Mouse (Mus musculus): ENCODE data around the gene Gm16381. TPM values are rescaled to one million over a fixed set of nuclear protein-coding genes. Genes with fewer than 3 reads are reported as not detected.
"Not testable (repeated sequence)": the region's sequence is repeated elsewhere in the genome, so short reads cannot be mapped to it uniquely, and the experiment has no call there.

Gm16381 gene
- not detected in 2 replicates for polyA plus RNA-seq (2016; fragmentation: Nextera tagmentation; extraction: Ambion mirVana)

DNA sequence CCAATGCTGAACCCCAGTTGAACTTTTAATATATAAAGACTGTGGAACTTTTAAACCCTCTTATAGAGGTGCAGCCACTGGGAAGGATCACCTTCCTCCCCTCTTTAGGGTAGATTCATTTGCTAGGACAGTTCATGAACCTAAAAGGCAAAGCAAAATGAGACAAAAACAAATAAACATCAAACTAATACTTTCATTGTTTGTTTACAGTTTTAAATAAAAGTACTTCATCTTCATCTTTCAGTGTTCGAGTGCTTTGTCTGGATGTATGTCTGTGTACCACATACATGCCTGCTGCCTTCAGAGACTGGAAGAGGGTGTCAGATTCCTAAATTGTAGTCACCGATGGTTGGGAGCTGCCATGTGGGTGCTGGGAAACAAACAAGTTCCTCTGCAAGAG is at the start of gene Gm16381:
TSS of gene Gm16381 (minus strand) at position 101 of the 400 bp plus-strand sequence.
- H3K4me1 ChIP-seq; H3K9me3 ChIP-seq; ATAC-seq (ENCODE audit: insufficient number of reproducible peaks, insufficient read depth, low FRiP score, low TSS enrichment); H3K27me3 ChIP-seq; H3K4me3 ChIP-seq; H3K4me2 ChIP-seq (replicated peaks); H3K27ac ChIP-seq; H3K36me3 ChIP-seq; H3K9ac ChIP-seq: not testable (repeated sequence)
- 85% methylated on average over 2 of the region's 2 CpGs for WGBS

DNA sequence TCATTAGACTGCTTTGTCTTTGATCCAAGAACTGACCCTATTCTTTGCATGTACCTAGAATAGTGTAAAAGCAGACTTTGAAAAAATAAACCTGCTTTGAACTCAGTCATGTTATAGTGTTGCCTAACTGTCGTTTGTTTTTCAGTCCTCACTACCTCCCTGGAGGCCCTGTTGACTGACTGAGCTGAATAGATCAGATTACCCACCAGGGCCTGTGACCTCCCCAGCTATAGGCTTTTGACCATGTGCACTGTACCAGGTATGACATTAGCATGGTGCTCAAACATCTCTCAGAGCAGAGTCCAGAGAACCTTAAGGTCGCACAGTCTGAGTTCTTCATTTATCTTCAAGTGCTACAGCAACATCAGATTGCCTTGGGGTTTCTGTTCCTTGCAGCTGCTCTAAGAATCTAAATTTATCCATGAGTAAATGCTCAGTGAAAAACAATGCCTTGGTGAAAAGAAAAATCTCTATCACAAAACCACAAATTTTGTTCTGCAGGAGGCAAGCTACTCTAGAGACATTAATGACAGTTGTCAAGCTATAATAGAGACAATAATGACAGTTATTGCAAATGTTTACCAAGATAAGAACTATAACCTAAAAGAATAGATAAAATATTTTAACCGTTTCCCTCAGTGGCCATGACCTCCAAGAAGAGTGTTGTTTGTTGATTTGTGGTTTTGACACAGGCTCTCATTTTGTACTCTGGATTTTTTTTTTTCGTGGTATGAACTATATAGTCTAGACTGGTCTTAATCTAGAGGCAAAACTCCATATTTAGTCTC is 8.7 kb upstream of the Gm16381 start:
- ATAC-seq (ENCODE audit: insufficient number of reproducible peaks, insufficient read depth, low FRiP score, low TSS enrichment); H3K9ac ChIP-seq; H3K4me2 ChIP-seq (replicated peaks); H3K27me3 ChIP-seq; H3K4me3 ChIP-seq; H3K4me1 ChIP-seq; H3K36me3 ChIP-seq; H3K27ac ChIP-seq; H3K9me3 ChIP-seq: not testable (repeated sequence)
- 66% methylated on average over 2 of the region's 4 CpGs for WGBS

DNA sequence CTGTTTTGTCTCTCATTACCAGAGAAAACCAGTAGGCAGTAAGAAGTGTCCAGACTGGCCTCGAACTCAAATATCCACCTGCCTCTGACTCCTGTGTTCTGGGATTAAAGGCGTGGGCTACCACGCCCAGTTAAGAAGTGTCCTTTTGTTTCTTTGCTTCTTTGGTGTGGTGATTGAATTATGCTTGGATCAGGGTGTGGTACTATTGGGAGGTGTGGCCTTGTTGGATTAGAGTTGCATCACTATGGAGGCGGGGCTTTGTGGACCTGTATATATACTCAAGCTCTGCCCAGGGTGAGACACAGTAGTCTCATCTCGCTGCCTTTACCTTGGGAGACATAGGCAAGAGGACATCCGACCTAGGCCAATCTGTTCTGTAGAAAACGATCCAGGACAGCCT is 25.9 kb downstream of the Gm16381 start, which contains the start of gene Gm4027:
TSS of gene Gm4027 (plus strand) at position 301 of the 400 bp plus-strand sequence.
- not testable (repeated sequence) for H3K4me3 ChIP-seq; ATAC-seq (ENCODE audit: insufficient number of reproducible peaks, insufficient read depth, low FRiP score, low TSS enrichment); H3K36me3 ChIP-seq; H3K4me1 ChIP-seq; H3K27ac ChIP-seq; H3K27me3 ChIP-seq; H3K4me2 ChIP-seq (replicated peaks); H3K9me3 ChIP-seq; H3K9ac ChIP-seq
- 84% methylated on average over 6 of the region's 7 CpGs for WGBS

DNA sequence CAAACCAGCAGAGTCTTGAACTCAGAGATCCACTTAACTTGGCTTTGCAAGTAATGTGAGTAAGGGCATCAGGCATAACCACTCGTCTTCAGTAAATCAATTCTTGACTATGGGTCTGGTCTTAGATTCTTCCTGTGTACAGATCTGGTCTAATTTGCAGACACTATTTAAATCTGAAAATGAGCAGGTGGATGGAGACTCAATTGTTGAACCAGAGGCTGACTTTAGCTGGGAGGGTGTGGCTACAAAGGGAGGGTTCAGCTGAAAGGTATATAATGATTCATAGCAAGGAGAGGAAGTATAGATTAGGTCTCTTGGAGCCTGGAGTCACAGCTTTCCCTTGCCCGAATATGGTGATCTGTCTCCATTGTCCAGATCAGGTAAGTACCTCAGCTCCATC is 42.0 kb downstream of the Gm16381 start, which contains the start of gene Oog1:
TSS of gene Oog1 (plus strand) at position 301 of the 400 bp plus-strand sequence.
- not testable (repeated sequence) for H3K27me3 ChIP-seq; H3K4me2 ChIP-seq (replicated peaks); H3K4me3 ChIP-seq; H3K9ac ChIP-seq; H3K4me1 ChIP-seq; ATAC-seq (ENCODE audit: insufficient number of reproducible peaks, insufficient read depth, low FRiP score, low TSS enrichment); H3K36me3 ChIP-seq; H3K27ac ChIP-seq; H3K9me3 ChIP-seq
- WGBS, result 62% methylated on average over 1 of the region's 2 CpGs

DNA sequence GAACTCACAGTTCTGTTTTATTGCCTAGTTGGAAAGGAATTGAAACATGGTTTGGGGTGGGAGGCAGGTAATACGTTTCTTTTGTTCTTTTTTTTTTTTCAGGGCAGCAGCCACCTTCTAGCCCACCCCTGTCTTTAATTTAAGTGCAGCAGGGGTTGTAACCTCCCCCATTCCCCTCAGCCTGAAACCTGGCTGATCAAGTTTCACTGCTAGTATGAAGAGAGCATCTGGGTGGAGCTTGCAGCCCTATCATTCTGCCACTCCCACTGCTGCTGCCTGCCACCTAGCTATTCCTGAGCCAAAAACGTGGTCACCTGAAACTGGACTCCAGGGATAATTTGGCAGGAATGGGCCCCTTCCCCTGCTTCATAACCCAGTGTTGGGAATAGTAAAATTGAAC is 43.0 kb downstream of the Gm16381 start:
- H3K4me2 ChIP-seq (replicated peaks); H3K4me1 ChIP-seq; H3K9ac ChIP-seq; ATAC-seq (ENCODE audit: insufficient number of reproducible peaks, insufficient read depth, low FRiP score, low TSS enrichment); H3K36me3 ChIP-seq; H3K27ac ChIP-seq; H3K27me3 ChIP-seq; H3K4me3 ChIP-seq; H3K9me3 ChIP-seq: not testable (repeated sequence)
- 4% methylated on average over 2 of the region's 2 CpGs for WGBS

Other genes starting within 250 kb of the Gm16381 start
- 278 and 300 TPM in 2 replicates for gene Slirp, start 200.7 kb downstream of the Gm16381 start, polyA plus RNA-seq (2016; fragmentation: Nextera tagmentation; extraction: Ambion mirVana)
- 73.2 and 76.0 TPM in 2 replicates for gene Alkbh1, start 200.6 kb downstream of the Gm16381 start, polyA plus RNA-seq (2016; fragmentation: Nextera tagmentation; extraction: Ambion mirVana)
- 142 and 147 TPM in 2 replicates for gene Snw1, start 172.3 kb downstream of the Gm16381 start, polyA plus RNA-seq (2016; fragmentation: Nextera tagmentation; extraction: Ambion mirVana)
- gene Gm5788, start 149.9 kb downstream of the Gm16381 start, polyA plus RNA-seq (2016; fragmentation: Nextera tagmentation; extraction: Ambion mirVana), result not detected in 2 replicates
- gene Gm8300, start 130.3 kb downstream of the Gm16381 start, polyA plus RNA-seq (2016; fragmentation: Nextera tagmentation; extraction: Ambion mirVana), result not detected in 2 replicates
- not detected in 2 replicates for gene Oog1, start 41.9 kb downstream of the Gm16381 start, polyA plus RNA-seq (2016; fragmentation: Nextera tagmentation; extraction: Ambion mirVana)
- gene Gm4027, start 25.8 kb downstream of the Gm16381 start, polyA plus RNA-seq (2016; fragmentation: Nextera tagmentation; extraction: Ambion mirVana), result not detected in 2 replicates
- not detected in 2 replicates for gene Gm21319, start 131.1 kb upstream of the Gm16381 start, polyA plus RNA-seq (2016; fragmentation: Nextera tagmentation; extraction: Ambion mirVana)
- gene Gm21936, start 150.9 kb upstream of the Gm16381 start, polyA plus RNA-seq (2016; fragmentation: Nextera tagmentation; extraction: Ambion mirVana), result not detected in 2 replicates
- gene BB287469, start 172.0 kb upstream of the Gm16381 start, polyA plus RNA-seq (2016; fragmentation: Nextera tagmentation; extraction: Ambion mirVana), result not detected in 2 replicates
- not detected in 2 replicates for gene Gm2001, start 197.7 kb upstream of the Gm16381 start, polyA plus RNA-seq (2016; fragmentation: Nextera tagmentation; extraction: Ambion mirVana)
- not detected in 2 replicates for gene Gm2016, start 229.5 kb upstream of the Gm16381 start, polyA plus RNA-seq (2016; fragmentation: Nextera tagmentation; extraction: Ambion mirVana)

All from embryonic facial prominence, embryonic 12.5 days (tissue).